Mouse (Mus musculus) spleen, adult 12 weeks (tissue): ENCODE measurements around the gene Arhgap1.
"Not testable (repeated sequence)": the region's sequence is repeated elsewhere in the genome, so short reads cannot be mapped to it uniquely, and the experiment has no call there.

Experiments
- DNase-seq: peaks from one replicate; pipeline ENCODE4 v3.0.0; 2022; ENCODE audit warnings: low spot score

Arhgap1 gene

GRCm38 (mm10) chr2:91649553-91650359 is at the start of gene Arhgap1, which contains the start of gene Zfp408:
Gene Arhgap1 (plus strand): TSS chr2:91649860.
Gene Zfp408 (minus strand): TSS chr2:91649791.
- DNase-seq: peak; percentile 93

GRCm38 (mm10) chr2:91600475-91600874 is 49.2 kb upstream of the Arhgap1 start:
- DNase-seq: no peak

- DNase-seq: no peak
Measured at GRCm38 (mm10) chr2:91602389-91602788, 47.3 kb upstream of the Arhgap1 start.

- not testable (repeated sequence) for DNase-seq
Measured at GRCm38 (mm10) chr2:91609370-91609769, 40.3 kb upstream of the Arhgap1 start.

GRCm38 (mm10) chr2:91622356-91622755 is 27.3 kb upstream of the Arhgap1 start:
- DNase-seq: no peak

- DNase-seq: not testable (repeated sequence)
Measured at GRCm38 (mm10) chr2:91623366-91623765, 26.3 kb upstream of the Arhgap1 start.

GRCm38 (mm10) chr2:91627486-91627885 is 22.2 kb upstream of the Arhgap1 start:
- DNase-seq: no peak

GRCm38 (mm10) chr2:91628171-91628570 is 21.5 kb upstream of the Arhgap1 start:
- DNase-seq: no peak

GRCm38 (mm10) chr2:91629682-91630081 is 20.0 kb upstream of the Arhgap1 start:
- no peak for DNase-seq

GRCm38 (mm10) chr2:91630384-91630783 is 19.3 kb upstream of the Arhgap1 start:
- DNase-seq: no peak

GRCm38 (mm10) chr2:91631826-91632225 is 17.8 kb upstream of the Arhgap1 start:
- no peak for DNase-seq

- no peak for DNase-seq
Measured at GRCm38 (mm10) chr2:91632316-91632715, 17.3 kb upstream of the Arhgap1 start.

- no peak for DNase-seq
Measured at GRCm38 (mm10) chr2:91633334-91633977, 16.2 kb upstream of the Arhgap1 start.

- no peak for DNase-seq
Measured at GRCm38 (mm10) chr2:91634841-91635240, 14.8 kb upstream of the Arhgap1 start.

GRCm38 (mm10) chr2:91635486-91635885 is 14.2 kb upstream of the Arhgap1 start:
- DNase-seq: no peak

GRCm38 (mm10) chr2:91636229-91636628 is 13.4 kb upstream of the Arhgap1 start, which contains the start of gene F2:
Gene F2 (minus strand): TSS chr2:91636414.
- no peak for DNase-seq

- no peak for DNase-seq
Measured at GRCm38 (mm10) chr2:91636727-91637338, 12.8 kb upstream of the Arhgap1 start.

- DNase-seq: no peak
Measured at GRCm38 (mm10) chr2:91638931-91639330, 10.7 kb upstream of the Arhgap1 start.

GRCm38 (mm10) chr2:91642825-91643415 is 6.7 kb upstream of the Arhgap1 start:
- no peak for DNase-seq

- DNase-seq: no peak
Measured at GRCm38 (mm10) chr2:91644021-91644420, 5.6 kb upstream of the Arhgap1 start.

- no peak for DNase-seq
Measured at GRCm38 (mm10) chr2:91645354-91645753, 4.3 kb upstream of the Arhgap1 start.

GRCm38 (mm10) chr2:91645811-91646210 is 3.8 kb upstream of the Arhgap1 start:
- DNase-seq: no peak
